Mouse (Mus musculus) myocyte (in vitro differentiated cells): ENCODE results near the gene Trmt61a. TPM values are rescaled to one million over a fixed set of nuclear protein-coding genes. Genes with fewer than 3 reads are reported as not detected.

Source experiments
- H3K27me3 ChIP-seq: one replicate; pipeline ENCODE4 v1.6.1; 2011; ENCODE audit not compliant: control insufficient read depth, insufficient read depth, insufficient read length
- H3K36me3 ChIP-seq: one replicate; pipeline ENCODE4 v1.6.1; 2011; ENCODE audit not compliant: control insufficient read depth, insufficient read depth
- H3K4me2 ChIP-seq: one replicate; pipeline ENCODE4 v1.6.1; 2011; ENCODE audit warnings: low read depth, control low read depth
- H3K4me3 ChIP-seq: one replicate; pipeline ENCODE4 v1.5.1; 2011; ENCODE audit warnings: mild to moderate bottlenecking, control low read depth, moderate library complexity
- H3K79me2 ChIP-seq: one replicate; pipeline ENCODE4 v1.6.1; 2011; ENCODE audit not compliant: control insufficient read depth, insufficient read depth
- H3ac ChIP-seq: one replicate; pipeline ENCODE4 v1.6.1; 2011; ENCODE audit not compliant: control insufficient read depth, insufficient read length
- CEBPB ChIP-seq: IDR thresholded peaks from 2 replicates; pipeline ENCODE4 v1.6.1; 2011; ENCODE audit warnings: mild to moderate bottlenecking, moderate library complexity; ENCODE audit not compliant: poor library complexity, insufficient read depth, severe bottlenecking
- E2F4 ChIP-seq: IDR thresholded peaks from one replicate; pipeline ENCODE4 v1.6.1; 2011; ENCODE audit warnings: mild to moderate bottlenecking, control low read depth, moderate library complexity; ENCODE audit not compliant: insufficient read depth
- MAX ChIP-seq: IDR thresholded peaks from one replicate; pipeline ENCODE4 v1.6.1; 2011; ENCODE audit warnings: low read depth, mild to moderate bottlenecking, control low read depth
- MYOD1 ChIP-seq, 3 experiments: IDR thresholded peaks; one replicate each; pipeline ENCODE4 v1.6.1; 2011; ENCODE audit warnings: control low read depth in 2 of 3, low read depth in 2 of 3, mild to moderate bottlenecking in 2 of 3, moderate library complexity in 1 of 3; ENCODE audit not compliant: insufficient read length in 2 of 3, control insufficient read depth in 1 of 3
- MYOG ChIP-seq, 3 experiments: IDR thresholded peaks; one replicate each; pipeline ENCODE4 v1.6.1; 2011; ENCODE audit warnings: control low read depth in 2 of 3, low read depth in 2 of 3, mild to moderate bottlenecking in 2 of 3; ENCODE audit not compliant: insufficient read length in 2 of 3, control insufficient read depth in 1 of 3, insufficient read depth in 1 of 3
- POLR2A ChIP-seq: IDR thresholded peaks from one replicate; pipeline ENCODE4 v1.6.1; 2011; ENCODE audit warnings: low read depth, mild to moderate bottlenecking, control low read depth, moderate library complexity; ENCODE audit not compliant: insufficient read length
- POLR2AphosphoS2 ChIP-seq: IDR thresholded peaks from one replicate; pipeline ENCODE4 v1.6.1; 2011; ENCODE audit warnings: low read depth, control low read depth; ENCODE audit not compliant: insufficient read length
- REST ChIP-seq: IDR thresholded peaks from one replicate; pipeline ENCODE4 v1.6.1; 2011; ENCODE audit warnings: mild to moderate bottlenecking, control low read depth, moderate library complexity; ENCODE audit not compliant: insufficient read depth, insufficient read length
- SRF ChIP-seq: IDR thresholded peaks from one replicate; pipeline ENCODE4 v1.6.1; 2011; ENCODE audit warnings: low read depth; ENCODE audit not compliant: control insufficient read depth, insufficient read length
- TCF12 ChIP-seq: IDR thresholded peaks from one replicate; pipeline ENCODE4 v1.6.1; 2011; ENCODE audit warnings: mild to moderate bottlenecking, control low read depth; ENCODE audit not compliant: poor library complexity, insufficient read depth, severe bottlenecking
- TCF3 ChIP-seq: IDR thresholded peaks from one replicate; pipeline ENCODE4 v1.6.1; 2011; ENCODE audit warnings: low read depth, control low read depth; ENCODE audit not compliant: insufficient read length
- USF1 ChIP-seq: IDR thresholded peaks from one replicate; pipeline ENCODE4 v1.6.1; 2011; ENCODE audit warnings: low read depth, mild to moderate bottlenecking, control low read depth, moderate library complexity
- polyA plus RNA-seq: library from polyadenylated mRNA; unstranded; fragments of >200 nt; fragmentation: generic; extraction: Trizol; gene quantifications from one replicate; pipeline ENCODE4 v1.2.1, GENCODE M21; 2012; ENCODE audit warnings: missing spikeins

Trmt61a gene
- polyA plus RNA-seq, 1 experiment: 17.7 TPM

- TF ChIP-seq MYOD1 (IDR thresholded peaks at IDR 0.05; ENCODE audit: control insufficient read depth in 1 of 3, insufficient read length in 2 of 3, low read depth in 2 of 3) (peak in 2 of 3 experiments; percentile 13 to 68), MYOG (IDR thresholded peaks at IDR 0.05; ENCODE audit: control insufficient read depth in 1 of 3, insufficient read depth in 1 of 3, insufficient read length in 2 of 3, low read depth in 2 of 3) (peak in 1 of 3 experiments; percentile 47), POLR2AphosphoS2 (peak; percentile 39), E2F4 (no peak)
- Histone ChIP-seq H3K4me2 (peak overlapping the region; percentile 70), H3K79me2 (no peaks in the 10 kb centered on the region), H3K27me3 (no peaks in the 10 kb centered on the region), H3K4me3 (no peak overlapping the region), H3ac (no peak overlapping the region), H3K36me3 (no peaks in the 10 kb centered on the region)
Observed at GRCm38 (mm10) chr12:111665041-111665880, 12.6 kb upstream of the Trmt61a start.

GRCm38 (mm10) chr12:111666380-111666779, 11.5 kb upstream of the Trmt61a start:
- Histone ChIP-seq H3K4me2 (no peak overlapping the region), H3K79me2 (no peaks in the 10 kb centered on the region), H3K4me3 (no peak overlapping the region), H3K36me3 (no peaks in the 10 kb centered on the region), H3ac (no peak overlapping the region), H3K27me3 (no peaks in the 10 kb centered on the region)
- TF ChIP-seq MAX: no peak
- TF ChIP-seq CEBPB: no peak
- TF ChIP-seq E2F4: no peak
- TF ChIP-seq USF1: no peak
- TF ChIP-seq POLR2AphosphoS2: no peak
- no peak for TF ChIP-seq MYOG (IDR thresholded peaks at IDR 0.05; ENCODE audit: control insufficient read depth in 1 of 3, insufficient read depth in 1 of 3, insufficient read length in 2 of 3, low read depth in 2 of 3)
- no peak for TF ChIP-seq MYOD1 (IDR thresholded peaks at IDR 0.05; ENCODE audit: control insufficient read depth in 1 of 3, insufficient read length in 2 of 3, low read depth in 2 of 3)

GRCm38 (mm10) chr12:111667421-111667820, 10.5 kb upstream of the Trmt61a start:
- Histone ChIP-seq H3K4me2 (no peak overlapping the region), H3K36me3 (no peaks in the 10 kb centered on the region), H3K4me3 (no peak overlapping the region), H3K27me3 (no peaks in the 10 kb centered on the region), H3ac (no peak overlapping the region), H3K79me2 (no peaks in the 10 kb centered on the region)
- no peak for TF ChIP-seq TCF12

DNA sequence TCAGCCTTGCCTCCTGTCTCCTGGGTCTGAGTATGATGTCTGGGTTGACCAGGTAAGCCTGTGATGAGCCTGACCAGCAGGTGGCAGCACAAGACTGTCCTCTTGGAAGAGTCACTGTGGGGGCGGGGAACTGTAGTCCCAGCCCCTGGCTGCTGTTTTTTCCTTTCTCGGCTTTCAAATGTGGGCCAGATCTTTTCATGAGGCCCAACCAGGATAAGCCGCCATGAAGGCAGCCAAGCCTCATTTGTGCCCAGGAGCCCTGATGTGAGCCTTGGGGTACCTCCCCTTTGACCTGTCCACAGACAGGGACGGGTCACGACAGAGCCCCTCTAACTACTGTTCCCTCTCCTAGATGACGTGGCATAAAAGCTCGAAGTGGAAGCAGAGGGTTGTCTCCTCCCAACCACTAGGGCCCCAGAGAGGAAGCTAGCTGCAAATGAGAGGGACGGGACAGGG, 9.4 kb upstream of the Trmt61a start:
- TF ChIP-seq POLR2AphosphoS2 (peak; percentile 64), MYOG (IDR thresholded peaks at IDR 0.05; ENCODE audit: control insufficient read depth in 1 of 3, insufficient read depth in 1 of 3, insufficient read length in 2 of 3, low read depth in 2 of 3) (peak in 1 of 3 experiments; percentile 20), SRF (no peak), POLR2A (peak; percentile 46)
- Histone ChIP-seq H3K4me2 (peak overlapping the region; percentile 83), H3K36me3 (no peaks in the 10 kb centered on the region), H3K79me2 (no peaks in the 10 kb centered on the region), H3ac (no peak overlapping the region), H3K4me3 (peak overlapping the region; percentile 4), H3K27me3 (no peaks in the 10 kb centered on the region)

DNA sequence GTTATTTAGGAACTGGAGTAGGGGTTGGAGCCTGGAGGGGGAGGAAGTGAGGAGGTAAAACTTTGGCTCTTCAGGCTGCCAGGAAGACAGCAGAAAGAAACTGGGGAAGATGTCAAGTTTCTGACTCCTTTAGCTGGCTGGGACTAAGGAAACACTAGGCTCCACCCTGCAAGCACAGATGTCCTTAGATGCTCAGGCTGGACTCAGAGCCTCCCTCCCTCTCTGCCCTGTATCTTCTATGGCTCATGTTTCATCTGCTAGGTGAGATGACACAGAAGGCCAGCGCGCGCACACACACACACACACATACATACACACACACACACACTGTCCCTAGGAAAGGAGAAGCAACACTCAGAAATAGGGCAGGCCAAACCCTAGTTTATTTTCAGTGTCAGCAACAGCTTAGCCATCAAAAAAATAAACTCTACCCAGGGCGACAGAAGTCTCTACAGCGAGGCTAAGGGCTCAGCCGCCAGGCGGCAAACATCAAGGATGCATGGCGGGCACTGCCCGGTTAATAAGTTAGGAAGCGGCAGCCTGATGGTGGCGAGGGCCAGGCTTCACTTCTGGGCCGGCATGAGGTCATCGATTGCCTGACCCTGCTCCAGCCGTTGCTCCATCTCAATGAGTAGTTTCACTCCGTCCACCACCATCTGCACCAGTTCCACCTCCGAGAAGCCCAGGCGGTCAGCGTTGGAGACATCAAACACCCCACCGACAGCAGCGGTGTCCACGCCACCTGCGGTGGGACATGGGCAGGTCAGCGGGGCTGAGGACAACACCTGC, 8.7 kb upstream of the Trmt61a start:
- Histone ChIP-seq H3K36me3 (no peaks in the 10 kb centered on the region), H3K4me3 (peak overlapping the region; percentile 4), H3K4me2 (peak overlapping the region; percentile 83), H3K27me3 (no peaks in the 10 kb centered on the region), H3ac (no peak overlapping the region), H3K79me2 (no peaks in the 10 kb centered on the region)
- TF ChIP-seq MAX (no peak), POLR2AphosphoS2 (no peak), MYOD1 (IDR thresholded peaks at IDR 0.05; ENCODE audit: control insufficient read depth in 1 of 3, insufficient read length in 2 of 3, low read depth in 2 of 3) (no peak), TCF12 (no peak), E2F4 (no peak), SRF (no peak), TCF3 (no peak), POLR2A (no peak), CEBPB (no peak), REST (no peak), USF1 (no peak), MYOG (IDR thresholded peaks at IDR 0.05; ENCODE audit: control insufficient read depth in 1 of 3, insufficient read depth in 1 of 3, insufficient read length in 2 of 3, low read depth in 2 of 3) (no peak)
